Mouse (Mus musculus): ENCODE results near the gene Vmn1r222. TPM values are rescaled to one million over a fixed set of nuclear protein-coding genes. Genes with fewer than 3 reads are reported as not detected.
"Not testable (repeated sequence)": the region's sequence is repeated elsewhere in the genome, so short reads cannot be mapped to it uniquely, and the experiment has no call there.

Gene Vmn1r222
- polyA plus RNA-seq (2015; fragmentation: Nextera tagmentation; extraction: Ambion mirVana): not detected in 2 replicates

GRCm38 (mm10) chr13:23235847-23236246 lies at the start of gene Vmn1r222:
TSS of gene Vmn1r222 (minus strand) at chr13:23235947.
- not testable (repeated sequence) for H3K27ac ChIP-seq (replicated peaks); H3K4me1 ChIP-seq; H3K9ac ChIP-seq (replicated peaks); H3K4me3 ChIP-seq (replicated peaks); H3K4me2 ChIP-seq; ATAC-seq (ENCODE audit: low FRiP score); H3K27me3 ChIP-seq (replicated peaks); H3K9me3 ChIP-seq (replicated peaks); H3K36me3 ChIP-seq

GRCm38 (mm10) chr13:23285191-23285920 lies 49.6 kb upstream of the Vmn1r222 start:
- ATAC-seq (ENCODE audit: low FRiP score): peak; percentile 88
- no peaks in the 10 kb centered on the region for H3K9me3 ChIP-seq (replicated peaks)
- H3K9ac ChIP-seq (replicated peaks): peak overlapping the region; percentile 45; the same call in 1 of the 2 replicates
- peaks cover 31% of the 10 kb centered on the region for H3K27me3 ChIP-seq (replicated peaks)
- H3K4me3 ChIP-seq (replicated peaks): peak overlapping the region; percentile 48
- H3K36me3 ChIP-seq: no peaks in the 10 kb centered on the region
- WGBS: 2% methylated on average over 22 of the region's 22 CpGs
- peak overlapping the region; percentile 86 for H3K4me2 ChIP-seq
- no peak overlapping the region for H3K27ac ChIP-seq (replicated peaks)
- H3K4me1 ChIP-seq: peaks cover 17% of the 10 kb centered on the region

GRCm38 (mm10) chr13:23279992-23280391 lies 44.2 kb upstream of the Vmn1r222 start:
- H3K4me3 ChIP-seq (replicated peaks): no peak overlapping the region
- no peak overlapping the region for H3K4me2 ChIP-seq
- H3K36me3 ChIP-seq: no peaks in the 10 kb centered on the region
- ATAC-seq (ENCODE audit: low FRiP score): no peak
- H3K9ac ChIP-seq (replicated peaks): no peak overlapping the region
- no peaks in the 10 kb centered on the region for H3K9me3 ChIP-seq (replicated peaks)
- H3K27me3 ChIP-seq (replicated peaks): peaks cover 7% of the 10 kb centered on the region
- no peaks in the 10 kb centered on the region for H3K4me1 ChIP-seq
- no peak overlapping the region for H3K27ac ChIP-seq (replicated peaks)
- WGBS: 90% methylated on average over 3 of the region's 3 CpGs

- no peak overlapping the region for H3K4me2 ChIP-seq
- H3K9me3 ChIP-seq (replicated peaks): no peaks in the 10 kb centered on the region
- H3K36me3 ChIP-seq: no peaks in the 10 kb centered on the region
- no peak overlapping the region for H3K9ac ChIP-seq (replicated peaks)
- ATAC-seq (ENCODE audit: low FRiP score): no peak
- H3K4me3 ChIP-seq (replicated peaks): no peak overlapping the region
- WGBS: 93% methylated on average over 4 of the region's 4 CpGs
- no peak overlapping the region for H3K27ac ChIP-seq (replicated peaks)
- H3K27me3 ChIP-seq (replicated peaks): peaks cover 6% of the 10 kb centered on the region
- H3K4me1 ChIP-seq: no peaks in the 10 kb centered on the region
Measured at GRCm38 (mm10) chr13:23279576-23279975, 43.8 kb upstream of the Vmn1r222 start.

GRCm38 (mm10) chr13:23270321-23271101 lies 34.8 kb upstream of the Vmn1r222 start:
- H3K9me3 ChIP-seq (replicated peaks): no peaks in the 10 kb centered on the region
- H3K4me1 ChIP-seq: peaks cover 6% of the 10 kb centered on the region; the same call in 1 of the 2 replicates
- no peaks in the 10 kb centered on the region for H3K36me3 ChIP-seq
- WGBS: 3% methylated on average over 34 of the region's 34 CpGs
- peak overlapping the region; percentile 44 for H3K4me3 ChIP-seq (replicated peaks)
- H3K27me3 ChIP-seq (replicated peaks): no peaks in the 10 kb centered on the region
- peak overlapping the region; percentile 65; the same call in 1 of the 2 replicates for H3K27ac ChIP-seq (replicated peaks)
- ATAC-seq (ENCODE audit: low FRiP score): peak; percentile 97
- peak overlapping the region; percentile 53 for H3K4me2 ChIP-seq
- peak overlapping the region; percentile 48 for H3K9ac ChIP-seq (replicated peaks)

GRCm38 (mm10) chr13:23269681-23270080 lies 33.9 kb upstream of the Vmn1r222 start:
- peak overlapping the region; percentile 53 for H3K4me2 ChIP-seq
- H3K27ac ChIP-seq (replicated peaks): no peak overlapping the region
- peak; percentile 56 for ATAC-seq (ENCODE audit: low FRiP score)
- H3K4me1 ChIP-seq: peaks cover 6% of the 10 kb centered on the region; the same call in 1 of the 2 replicates
- 26% methylated on average over 11 of the region's 11 CpGs for WGBS
- H3K27me3 ChIP-seq (replicated peaks): no peaks in the 10 kb centered on the region
- H3K4me3 ChIP-seq (replicated peaks): peak overlapping the region; percentile 44
- H3K36me3 ChIP-seq: no peaks in the 10 kb centered on the region
- H3K9me3 ChIP-seq (replicated peaks): no peaks in the 10 kb centered on the region
- no peak overlapping the region for H3K9ac ChIP-seq (replicated peaks)

- H3K36me3 ChIP-seq; H3K27me3 ChIP-seq (replicated peaks); H3K9ac ChIP-seq (replicated peaks); H3K9me3 ChIP-seq (replicated peaks); H3K27ac ChIP-seq (replicated peaks); H3K4me1 ChIP-seq: not testable (repeated sequence)
- Histone ChIP-seq H3K4me2 (peak overlapping the region; percentile 53; the same call in 1 of the 2 replicates), H3K4me3 (replicated peaks) (peak overlapping the region; percentile 44)
- peak; percentile 85 for ATAC-seq (ENCODE audit: low FRiP score)
- 49% methylated on average over 4 of the region's 4 CpGs for WGBS
Measured at GRCm38 (mm10) chr13:23269127-23269526, 33.4 kb upstream of the Vmn1r222 start.

GRCm38 (mm10) chr13:23268606-23269005 lies 32.9 kb upstream of the Vmn1r222 start:
- whole genome bisulfite sequencing: 89% methylated on average over 3 of the region's 3 CpGs
- not testable (repeated sequence) for ATAC-seq (ENCODE audit: low FRiP score); H3K9me3 ChIP-seq (replicated peaks)

GRCm38 (mm10) chr13:23258546-23259048 lies 22.9 kb upstream of the Vmn1r222 start:
- no peak overlapping the region for H3K4me2 ChIP-seq
- H3K9me3 ChIP-seq (replicated peaks): no peaks in the 10 kb centered on the region
- H3K36me3 ChIP-seq: no peaks in the 10 kb centered on the region
- no peak overlapping the region for H3K9ac ChIP-seq (replicated peaks)
- WGBS: 95% methylated on average over 2 of the region's 2 CpGs
- H3K27me3 ChIP-seq (replicated peaks): no peaks in the 10 kb centered on the region
- no peak overlapping the region for H3K27ac ChIP-seq (replicated peaks)
- no peak for ATAC-seq (ENCODE audit: low FRiP score)
- H3K4me3 ChIP-seq (replicated peaks): no peak overlapping the region
- H3K4me1 ChIP-seq: no peaks in the 10 kb centered on the region

More at GRCm38 (mm10) chr13:23268606-23269005, 32.9 kb upstream of the Vmn1r222 start:
- not testable (repeated sequence) for H3K4me3 ChIP-seq (replicated peaks); H3K9ac ChIP-seq (replicated peaks); H3K36me3 ChIP-seq; H3K27ac ChIP-seq (replicated peaks); H3K4me2 ChIP-seq; H3K4me1 ChIP-seq; H3K27me3 ChIP-seq (replicated peaks)

- WGBS: 89% methylated on average over 1 of the region's 1 CpGs
Measured at GRCm38 (mm10) chr13:23246834-23247233, 11.1 kb upstream of the Vmn1r222 start, which contains the start of gene Vmn1r223. TSS of gene Vmn1r223 (plus strand) at chr13:23247134.

GRCm38 (mm10) chr13:23213827-23214226 lies 21.9 kb downstream of the Vmn1r222 start, which contains the start of gene Vmn1r221:
TSS of gene Vmn1r221 (plus strand) at chr13:23214127.
- ATAC-seq (ENCODE audit: low FRiP score); H3K4me1 ChIP-seq; H3K36me3 ChIP-seq; H3K27ac ChIP-seq (replicated peaks); H3K9me3 ChIP-seq (replicated peaks); H3K4me3 ChIP-seq (replicated peaks); H3K4me2 ChIP-seq; H3K27me3 ChIP-seq (replicated peaks); H3K9ac ChIP-seq (replicated peaks): not testable (repeated sequence)
- WGBS: 94% methylated on average over 2 of the region's 2 CpGs

More at GRCm38 (mm10) chr13:23246834-23247233, 11.1 kb upstream of the Vmn1r222 start, which contains the start of gene Vmn1r223:
- H3K9me3 ChIP-seq (replicated peaks); H3K4me2 ChIP-seq; H3K4me3 ChIP-seq (replicated peaks); H3K27ac ChIP-seq (replicated peaks); H3K4me1 ChIP-seq; H3K9ac ChIP-seq (replicated peaks); H3K27me3 ChIP-seq (replicated peaks); H3K36me3 ChIP-seq; ATAC-seq (ENCODE audit: low FRiP score): not testable (repeated sequence)

Data from neural tube, embryonic 15.5 days (tissue).